Mouse (Mus musculus) MEL (cell line): Measurements from ENCODE around the gene Kcnh4.

Experiments
- CTCF ChIP-seq, 3 experiments: IDR thresholded peaks in 2 of 3; conservative IDR thresholded peaks in 1 of 3; 2 replicates each; pipeline ENCODE4 v1.5.1; 2011 to 2012; ENCODE audit warnings: low read length in 3 of 3, low read depth in 2 of 3, mild to moderate bottlenecking in 2 of 3, improper control_type of control experiment in 1 of 3, inconsistent platforms in 1 of 3, mixed read lengths in 1 of 3, moderate library complexity in 1 of 3; ENCODE audit not compliant: control insufficient read depth in 1 of 3, insufficient read depth in 1 of 3, poor library complexity in 1 of 3, severe bottlenecking in 1 of 3
- EP300 ChIP-seq, 2 experiments: IDR thresholded peaks; 2 replicates each; pipeline ENCODE4 v1.6.1; 2011; ENCODE audit warnings: improper control_type of control experiment in 2 of 2, low read length in 2 of 2, low read depth in 1 of 2, mild to moderate bottlenecking in 1 of 2
- GABPA ChIP-seq: IDR thresholded peaks from 2 replicates; pipeline ENCODE4 v1.6.1; 2012; ENCODE audit warnings: low read depth, mild to moderate bottlenecking, inconsistent platforms, low read length, improper control_type of control experiment, moderate library complexity
- KAT2A ChIP-seq: conservative IDR thresholded peaks from 2 replicates; pipeline ENCODE4 v1.6.1; 2012; ENCODE audit warnings: low read depth, low read length, improper control_type of control experiment, inconsistent platforms
- MAFK ChIP-seq: IDR thresholded peaks from 2 replicates; pipeline ENCODE4 v1.6.1; 2011; ENCODE audit warnings: low read depth, mild to moderate bottlenecking, low read length, improper control_type of control experiment, borderline replicate concordance
- NELFE ChIP-seq: IDR thresholded peaks from 2 replicates; pipeline ENCODE4 v1.6.1; 2011; ENCODE audit warnings: low read depth, low read length, improper control_type of control experiment
- USF1 ChIP-seq: IDR thresholded peaks from 2 replicates; pipeline ENCODE4 v1.6.1; 2014; ENCODE audit warnings: low read depth, mild to moderate bottlenecking, inconsistent platforms, low read length, improper control_type of control experiment, moderate library complexity

DNA sequence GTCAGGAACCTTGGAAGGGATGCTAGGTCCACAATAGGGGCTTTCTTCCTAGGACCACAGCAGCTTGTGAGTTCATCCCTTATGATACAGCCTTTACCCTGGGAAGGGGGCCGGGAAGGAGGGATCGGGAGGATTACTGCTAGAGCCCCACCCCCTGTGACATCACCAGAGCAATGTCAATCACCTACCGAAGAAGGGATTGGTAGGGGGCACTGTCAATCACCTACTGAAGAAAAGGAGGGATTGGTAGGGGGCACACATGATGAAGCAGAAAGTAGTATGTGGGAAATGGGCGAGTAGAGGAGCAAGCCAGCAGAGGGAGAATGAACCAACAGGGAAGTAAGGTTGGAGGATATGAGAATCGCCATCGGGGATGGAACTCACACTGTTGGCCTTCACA, 3.3 kb downstream of the Kcnh4 start:
- TF ChIP-seq GABPA = no peak
- no peak for TF ChIP-seq KAT2A
- TF ChIP-seq NELFE = no peak
- TF ChIP-seq CTCF (IDR thresholded peaks at IDR 0.05 in 2 of 3, conservative IDR thresholded peaks at IDR 0.05 in 1 of 3; ENCODE audit: control insufficient read depth in 1 of 3, insufficient read depth in 1 of 3, low read depth in 2 of 3, low read length in 3 of 3, poor library complexity in 1 of 3, severe bottlenecking in 1 of 3) = no peak
- no peak for TF ChIP-seq EP300 (IDR thresholded peaks at IDR 0.05; ENCODE audit: low read depth in 1 of 2, low read length in 2 of 2)
- no peak for TF ChIP-seq USF1
- TF ChIP-seq MAFK = no peak
